ENCODE assay signal across 8 mouse cellular contexts in genomic region chr4:133634043-133634410, GRCm38 (mm10). TPM values are rescaled to one million over a fixed set of nuclear protein-coding genes. Genes with fewer than 3 reads are reported as not detected.
DNase-seq lines count a peak whose midpoint lies in the region; ATAC-seq and TF ChIP-seq lines count a peak whose summit lies in the region.
"Had no signal": no experiment of that assay in that cellular context is flagged by ENCODE, and none has a peak within 500 bp of the region (broad histone marks: within the 10 kb centered on the region; RNA-seq: fewer than 3 reads in every experiment).

No protein-coding gene starts in this region.

- H3K27me3 ChIP-seq in heart, embryonic 12.5 days (replicated peaks): no peaks in the 10 kb centered on the region
- H3K27me3 ChIP-seq in midbrain, embryonic 10.5 days (ENCODE audit: low read depth, poor library complexity, severe bottlenecking): 0 out of 2 replicates have a peak, but pooled peaks cover 3% of the 10 kb centered on the region
- no peaks in the 10 kb centered on the region for H3K27me3 ChIP-seq in midbrain, embryonic 15.5 days (replicated peaks)
- H3K27me3 ChIP-seq in MEL (ENCODE audit: control insufficient read depth in 1 of 2, insufficient read depth in 2 of 2, low read length in 2 of 2): no peaks in the 10 kb centered on the region
- H3K27me3 ChIP-seq in liver, embryonic 15.5 days: no peaks in the 10 kb centered on the region

- TF ChIP-seq RAD21 in MEL (IDR thresholded peaks at IDR 0.05; ENCODE audit: low read depth, low read length): no peak

- H3K9me3 ChIP-seq in heart, embryonic 12.5 days (replicated peaks): no peaks in the 10 kb centered on the region
- H3K9me3 ChIP-seq in midbrain, embryonic 10.5 days (replicated peaks): no peaks in the 10 kb centered on the region
- H3K9me3 ChIP-seq in midbrain, embryonic 15.5 days: no peaks in the 10 kb centered on the region
- H3K9me3 ChIP-seq in MEL (replicated peaks; ENCODE audit: insufficient read depth, low read length): no peaks in the 10 kb centered on the region
- H3K9me3 ChIP-seq in liver, embryonic 15.5 days (replicated peaks): no peaks in the 10 kb centered on the region
- H3K9me3 ChIP-seq: hindbrain, embryonic 10.5 days had no signal

- H3K79me2 ChIP-seq in MEL (ENCODE audit: control insufficient read depth, insufficient read depth, low read length, poor library complexity): peaks cover 8% of the 10 kb centered on the region

- no peak for TF ChIP-seq CTCF in MEL (IDR thresholded peaks at IDR 0.05 in 2 of 3, conservative IDR thresholded peaks at IDR 0.05 in 1 of 3; ENCODE audit: control insufficient read depth in 1 of 3, insufficient read depth in 1 of 3, low read depth in 2 of 3, low read length in 3 of 3, poor library complexity in 1 of 3, severe bottlenecking in 1 of 3)

- TF ChIP-seq POLR2A in MEL (IDR thresholded peaks at IDR 0.05; ENCODE audit: control insufficient read depth in 1 of 2, insufficient read depth in 1 of 2, low read depth in 1 of 2, low read length in 2 of 2, poor library complexity in 1 of 2): no peak

- H3K9ac ChIP-seq in heart, embryonic 12.5 days: peak overlapping the region; percentile 9; the same call in 1 of the 2 replicates
- no peak overlapping the region for H3K9ac ChIP-seq in midbrain, embryonic 15.5 days
- H3K9ac ChIP-seq in MEL (ENCODE audit: control insufficient read depth, low read depth, low read length, poor library complexity, severe bottlenecking): peak overlapping the region; percentile 65
- no peak overlapping the region for H3K9ac ChIP-seq in liver, embryonic 15.5 days

- WGBS in heart, embryonic 12.5 days: 79% methylated on average over 5 of the region's 5 CpGs
- WGBS in midbrain, embryonic 10.5 days: 83% methylated on average over 5 of the region's 5 CpGs
- 82% methylated on average over 5 of the region's 5 CpGs for WGBS in midbrain, embryonic 15.5 days
- WGBS in liver, embryonic 15.5 days (ENCODE audit: insufficient replicate concordance): 65% methylated on average over 5 of the region's 5 CpGs

- intact Hi-C loops in heart, postnatal 25 days (cut with DNase I): loop anchor here (2.0 kb wide), 1 partner anchor 15 kb away; no protein-coding TSS in a partner anchor
- intact Hi-C loops in left cerebral cortex, postnatal 10 days (cut with DNase I): no loop called here

- TF ChIP-seq EP300 in MEL (IDR thresholded peaks at IDR 0.05; ENCODE audit: low read depth in 1 of 2, low read length in 2 of 2): no peak

- H3K27ac ChIP-seq in heart, embryonic 12.5 days (ENCODE audit: poor library complexity, severe bottlenecking): no peak overlapping the region
- no peak overlapping the region for H3K27ac ChIP-seq in midbrain, embryonic 10.5 days (replicated peaks)
- H3K27ac ChIP-seq in midbrain, embryonic 15.5 days: no peak overlapping the region
- H3K27ac ChIP-seq in MEL (ENCODE audit: control insufficient read depth, low read depth, low read length): 0 out of 2 replicates have a peak overlapping the region, but pooled peaks have one; percentile 4
- no peak overlapping the region for H3K27ac ChIP-seq in liver, embryonic 15.5 days (replicated peaks)

- peaks cover 41% of the 10 kb centered on the region for H3K4me1 ChIP-seq in heart, embryonic 12.5 days (replicated peaks)
- H3K4me1 ChIP-seq in midbrain, embryonic 10.5 days: peaks cover 27% of the 10 kb centered on the region
- H3K4me1 ChIP-seq in midbrain, embryonic 15.5 days: peaks cover 31% of the 10 kb centered on the region
- H3K4me1 ChIP-seq in MEL (ENCODE audit: control insufficient read depth in 1 of 2, insufficient read depth in 2 of 2, low read length in 2 of 2): peaks cover 3 to 15% of the 10 kb centered on the region in 2 experiments; a peak in 3 of 4 replicates
- peaks cover 31% of the 10 kb centered on the region for H3K4me1 ChIP-seq in liver, embryonic 15.5 days (replicated peaks)

- no peak overlapping the region; the same call in 1 of the 2 replicates for H3K4me2 ChIP-seq in heart, embryonic 12.5 days
- no peak overlapping the region for H3K4me2 ChIP-seq in midbrain, embryonic 15.5 days
- peak overlapping the region; percentile 94 for H3K4me2 ChIP-seq in liver, embryonic 15.5 days

- no peak for ATAC-seq in heart, embryonic 12.5 days (ENCODE audit: insufficient number of reproducible peaks, low FRiP score)
- ATAC-seq in midbrain, embryonic 15.5 days (replicated peaks): no peak
- ATAC-seq in liver, embryonic 15.5 days (ENCODE audit: insufficient read depth): no peak

- no peak overlapping the region for H3K4me3 ChIP-seq in heart, embryonic 12.5 days
- 0 out of 2 replicates have a peak overlapping the region, but pooled peaks have one; percentile 93 for H3K4me3 ChIP-seq in midbrain, embryonic 10.5 days
- H3K4me3 ChIP-seq in midbrain, embryonic 15.5 days: no peak overlapping the region
- peak overlapping the region; percentile 49 to 85; a peak in 3 of 4 replicates for H3K4me3 ChIP-seq in MEL (ENCODE audit: control insufficient read depth in 1 of 2, insufficient read depth in 1 of 2, low read depth in 2 of 2, low read length in 2 of 2)
- no peak overlapping the region for H3K4me3 ChIP-seq in liver, embryonic 15.5 days (replicated peaks)

- no peak for DNase-seq in heart, postnatal 25 days (ENCODE audit: low spot score)
- no peak for DNase-seq in midbrain, embryonic 10.5 days (ENCODE audit: low spot score)
- peak; percentile 64 for DNase-seq in MEL (ENCODE audit: low read depth, low spot score)
- no peak for DNase-seq in left cerebral cortex, postnatal 10 days (ENCODE audit: extremely low spot score in 1 of 2, low spot score in 2 of 2)

- no peaks in the 10 kb centered on the region for H3K36me3 ChIP-seq in heart, embryonic 12.5 days
- H3K36me3 ChIP-seq in midbrain, embryonic 10.5 days: no peaks in the 10 kb centered on the region
- H3K36me3 ChIP-seq in midbrain, embryonic 15.5 days (replicated peaks): no peaks in the 10 kb centered on the region
- H3K36me3 ChIP-seq in MEL (ENCODE audit: control insufficient read depth in 1 of 2, insufficient read depth in 2 of 2, low read length in 2 of 2): peaks cover 0 to 6% of the 10 kb centered on the region in 2 experiments; a peak in 2 of 4 replicates
- no peaks in the 10 kb centered on the region for H3K36me3 ChIP-seq in liver, embryonic 15.5 days (replicated peaks)
- H3K36me3 ChIP-seq: hindbrain, embryonic 10.5 days had no signal

RNA-seq across cellular contexts. Expression of gene Zdhhc18, which starts 15.9 kb away (rescaled TPM):
- polyA plus RNA-seq in heart, embryonic 12.5 days (2016; fragmentation: Nextera tagmentation; extraction: Ambion mirVana): 3.5 and 3.9 TPM in 2 replicates
- 10 to 100 TPM; 18.7 to 20.1 TPM for total RNA-seq in heart, postnatal 25 days (2021)
- polyA plus RNA-seq in midbrain, embryonic 10.5 days (2016; fragmentation: Nextera tagmentation; extraction: Ambion mirVana): 3.0 and 3.1 TPM in 2 replicates
- 6.4 and 9.3 TPM in 2 replicates for polyA plus RNA-seq in midbrain, embryonic 15.5 days (2015; fragmentation: Nextera tagmentation; extraction: Ambion mirVana)
- total RNA-seq in MEL (2012; rRNA removed): 6.7 and 6.9 TPM in 2 replicates
- polyA plus RNA-seq in MEL (2012; ENCODE audit: insufficient read depth in 1 of 2, insufficient read length in 2 of 2, low read depth in 1 of 2, low replicate concordance in 2 of 2, missing spikeins in 1 of 2): 10 to 100 TPM in 1 of 2 experiments, not detected in 1; 15.6 TPM
- polyA plus RNA-seq in liver, embryonic 15.5 days (2015; fragmentation: Nextera tagmentation; extraction: Ambion mirVana): 1.2 and 1.9 TPM in 2 replicates
- total RNA-seq in left cerebral cortex, postnatal 10 days (2021): 10 to 100 TPM; 31.8 to 34.1 TPM

RNA-seq across cellular contexts. Expression of gene Sfn, which starts 32.1 kb away (rescaled TPM):
- polyA plus RNA-seq in heart, embryonic 12.5 days (2016; fragmentation: Nextera tagmentation; extraction: Ambion mirVana): 0.76 and 1.4 TPM in 2 replicates
- total RNA-seq in heart, postnatal 25 days (2021): 1 to 10 TPM; 1.5 TPM
- 7.8 and 9.9 TPM in 2 replicates for polyA plus RNA-seq in midbrain, embryonic 10.5 days (2016; fragmentation: Nextera tagmentation; extraction: Ambion mirVana)
- polyA plus RNA-seq in midbrain, embryonic 15.5 days (2015; fragmentation: Nextera tagmentation; extraction: Ambion mirVana): 1.2 and 3.4 TPM in 2 replicates
- total RNA-seq in MEL (2012; rRNA removed): 0.12 and 0.13 TPM in 2 replicates
- under 1 TPM in 1 of 2 experiments, not detected in 1; 0.19 TPM for polyA plus RNA-seq in MEL (2012; ENCODE audit: insufficient read depth in 1 of 2, insufficient read length in 2 of 2, low read depth in 1 of 2, low replicate concordance in 2 of 2, missing spikeins in 1 of 2)
- 0.47 and 0.69 TPM in 2 replicates for polyA plus RNA-seq in liver, embryonic 15.5 days (2015; fragmentation: Nextera tagmentation; extraction: Ambion mirVana)
- total RNA-seq in left cerebral cortex, postnatal 10 days (2021): 1 to 10 TPM; 1.4 to 1.7 TPM

RNA-seq across cellular contexts. Expression of gene Pigv, which starts 38.4 kb away (rescaled TPM):
- 15.0 and 18.4 TPM in 2 replicates for polyA plus RNA-seq in heart, embryonic 12.5 days (2016; fragmentation: Nextera tagmentation; extraction: Ambion mirVana)
- total RNA-seq in heart, postnatal 25 days (2021): 10 to 100 TPM; 10.6 to 11.2 TPM
- 18.7 and 19.5 TPM in 2 replicates for polyA plus RNA-seq in midbrain, embryonic 10.5 days (2016; fragmentation: Nextera tagmentation; extraction: Ambion mirVana)
- 16.0 and 16.2 TPM in 2 replicates for polyA plus RNA-seq in midbrain, embryonic 15.5 days (2015; fragmentation: Nextera tagmentation; extraction: Ambion mirVana)
- total RNA-seq in MEL (2012; rRNA removed): 7.9 and 8.5 TPM in 2 replicates
- polyA plus RNA-seq in MEL (2012; ENCODE audit: insufficient read depth in 1 of 2, insufficient read length in 2 of 2, low read depth in 1 of 2, low replicate concordance in 2 of 2, missing spikeins in 1 of 2): 10 to 100 TPM in 1 of 2 experiments, not detected in 1; 12.0 TPM
- polyA plus RNA-seq in liver, embryonic 15.5 days (2015; fragmentation: Nextera tagmentation; extraction: Ambion mirVana): 5.5 and 6.3 TPM in 2 replicates
- total RNA-seq in left cerebral cortex, postnatal 10 days (2021): 10 to 100 TPM in 1 of 2 experiments, 1 to 10 TPM in 1; 8.8 to 10.1 TPM

RNA-seq across cellular contexts. Expression of gene Gpn2, which starts 49.9 kb away (rescaled TPM):
- 11.2 and 12.2 TPM in 2 replicates for polyA plus RNA-seq in heart, embryonic 12.5 days (2016; fragmentation: Nextera tagmentation; extraction: Ambion mirVana)
- 1 to 10 TPM; 6.4 to 6.8 TPM for total RNA-seq in heart, postnatal 25 days (2021)
- 27.9 and 28.7 TPM in 2 replicates for polyA plus RNA-seq in midbrain, embryonic 10.5 days (2016; fragmentation: Nextera tagmentation; extraction: Ambion mirVana)
- polyA plus RNA-seq in midbrain, embryonic 15.5 days (2015; fragmentation: Nextera tagmentation; extraction: Ambion mirVana): 18.2 and 21.2 TPM in 2 replicates
- total RNA-seq in MEL (2012; rRNA removed): 26.7 and 28.6 TPM in 2 replicates
- 10 to 100 TPM in 1 of 2 experiments, not detected in 1; 43.3 TPM for polyA plus RNA-seq in MEL (2012; ENCODE audit: insufficient read depth in 1 of 2, insufficient read length in 2 of 2, low read depth in 1 of 2, low replicate concordance in 2 of 2, missing spikeins in 1 of 2)
- polyA plus RNA-seq in liver, embryonic 15.5 days (2015; fragmentation: Nextera tagmentation; extraction: Ambion mirVana): 8.6 and 10.8 TPM in 2 replicates
- 10 to 100 TPM; 10.3 to 11.2 TPM for total RNA-seq in left cerebral cortex, postnatal 10 days (2021)

RNA-seq across cellular contexts. Expression of gene Gpatch3, which starts 59.5 kb away (rescaled TPM):
- 6.0 and 6.9 TPM in 2 replicates for polyA plus RNA-seq in heart, embryonic 12.5 days (2016; fragmentation: Nextera tagmentation; extraction: Ambion mirVana)
- total RNA-seq in heart, postnatal 25 days (2021): 1 to 10 TPM; 4.7 to 5.3 TPM
- 8.9 and 10.9 TPM in 2 replicates for polyA plus RNA-seq in midbrain, embryonic 10.5 days (2016; fragmentation: Nextera tagmentation; extraction: Ambion mirVana)
- 8.1 and 9.1 TPM in 2 replicates for polyA plus RNA-seq in midbrain, embryonic 15.5 days (2015; fragmentation: Nextera tagmentation; extraction: Ambion mirVana)
- total RNA-seq in MEL (2012; rRNA removed): 9.8 and 11.0 TPM in 2 replicates
- 10 to 100 TPM in 1 of 2 experiments, not detected in 1; 16.5 TPM for polyA plus RNA-seq in MEL (2012; ENCODE audit: insufficient read depth in 1 of 2, insufficient read length in 2 of 2, low read depth in 1 of 2, low replicate concordance in 2 of 2, missing spikeins in 1 of 2)
- 3.8 and 4.9 TPM in 2 replicates for polyA plus RNA-seq in liver, embryonic 15.5 days (2015; fragmentation: Nextera tagmentation; extraction: Ambion mirVana)
- total RNA-seq in left cerebral cortex, postnatal 10 days (2021): 1 to 10 TPM; 6.7 TPM

Comparison
In these comparisons a context has a peak if more than half of its experiments do, and no peak if none do; other contexts are left out.
1. H3K4me3 ChIP-seq: peak in midbrain, embryonic 10.5 days (single experiment) and MEL (2 of 2); none in heart, embryonic 12.5 days (single experiment), midbrain, embryonic 15.5 days (single experiment) and liver, embryonic 15.5 days (single experiment).
2. H3K9ac ChIP-seq: peak in heart, embryonic 12.5 days (single experiment) and MEL (single experiment); none in midbrain, embryonic 15.5 days (single experiment) and liver, embryonic 15.5 days (single experiment).